Mouse (Mus musculus): Measurements from ENCODE around the gene Serpinf1. TPM values are rescaled to one million over a fixed set of nuclear protein-coding genes. Genes with fewer than 3 reads are reported as not detected.

The Serpinf1 gene
- 32.4 and 60.9 TPM in 2 replicates for polyA plus RNA-seq (2012; rRNA removed)

GRCm38 (mm10) chr11:75422013-75422792, at the start of gene Serpinf1:
Serpinf1 (minus strand) TSS chr11:75422701.

GRCm38 (mm10) chr11:75460844-75461742, 38.6 kb upstream of the Serpinf1 start, which contains the start of gene Tlcd2:
Tlcd2 (plus strand) TSS chr11:75461715.

GRCm38 (mm10) chr11:75453991-75454930, 31.8 kb upstream of the Serpinf1 start, which contains the start of gene Wdr81:
Wdr81 (minus strand) TSS chr11:75454717.

GRCm38 (mm10) chr11:75439363-75439762, 16.9 kb upstream of the Serpinf1 start, which contains the start of gene Serpinf2:
Serpinf2 (minus strand) TSS chr11:75439591.

Other genes with a start within 250 kb of the Serpinf1 start
- 19.2 TPM in 2 replicates for gene Ovca2, start 243.9 kb downstream of the Serpinf1 start, polyA plus RNA-seq (2012; rRNA removed)
- 19.7 and 22.1 TPM in 2 replicates for gene Dph1, start 231.5 kb downstream of the Serpinf1 start, polyA plus RNA-seq (2012; rRNA removed)
- 5.8 and 7.5 TPM in 2 replicates for gene Rtn4rl1, start 228.9 kb downstream of the Serpinf1 start, polyA plus RNA-seq (2012; rRNA removed)
- 54.6 and 59.8 TPM in 2 replicates for gene Rpa1, start 74.4 kb downstream of the Serpinf1 start, polyA plus RNA-seq (2012; rRNA removed)
- gene Smyd4, start 74.3 kb downstream of the Serpinf1 start, polyA plus RNA-seq (2012; rRNA removed) = 8.2 TPM in 2 replicates
- gene Serpinf2, start 16.9 kb upstream of the Serpinf1 start, polyA plus RNA-seq (2012; rRNA removed) = 0.15 and 0.22 TPM in 2 replicates
- 9.6 and 10.2 TPM in 2 replicates for gene Wdr81, start 32.0 kb upstream of the Serpinf1 start, polyA plus RNA-seq (2012; rRNA removed)
- gene Tlcd2, start 39.0 kb upstream of the Serpinf1 start, polyA plus RNA-seq (2012; rRNA removed) = 1.8 and 3.9 TPM in 2 replicates
- 124 and 138 TPM in 2 replicates for gene Prpf8, start 64.1 kb upstream of the Serpinf1 start, polyA plus RNA-seq (2012; rRNA removed)
- 1.3 and 1.6 TPM in 2 replicates for gene Rilp, start 87.4 kb upstream of the Serpinf1 start, polyA plus RNA-seq (2012; rRNA removed)
- 5.4 and 5.9 TPM in 2 replicates for gene Scarf1, start 90.8 kb upstream of the Serpinf1 start, polyA plus RNA-seq (2012; rRNA removed)
- gene Slc43a2, start 109.0 kb upstream of the Serpinf1 start, polyA plus RNA-seq (2012; rRNA removed) = 23.2 and 23.6 TPM in 2 replicates
- gene Pitpna, start 165.4 kb upstream of the Serpinf1 start, polyA plus RNA-seq (2012; rRNA removed) = 133 and 135 TPM in 2 replicates
- 50.6 and 55.2 TPM in 2 replicates for gene Inpp5k, start 208.3 kb upstream of the Serpinf1 start, polyA plus RNA-seq (2012; rRNA removed)
- gene Myo1c, start 227.8 kb upstream of the Serpinf1 start, polyA plus RNA-seq (2012; rRNA removed) = 12.8 and 20.7 TPM in 2 replicates

Data from central nervous system, embryonic 14 days (tissue).